Mouse (Mus musculus) neural tube, embryonic 11.5 days (tissue): Measurements from ENCODE around the gene Fem1b. TPM values are rescaled to one million over a fixed set of nuclear protein-coding genes. Genes with fewer than 3 reads are reported as not detected.
"Not testable (repeated sequence)": the region's sequence is repeated elsewhere in the genome, so short reads cannot be mapped to it uniquely, and the experiment has no call there.

Source experiments
- ATAC-seq: fragments of 200-750 bp; cut with Nextera tagmentation; 2 replicates; pipeline ENCODE4 v1.8.0; 2017; ENCODE audit warnings: moderate number of reproducible peaks, mild to moderate bottlenecking, moderate TSS enrichment, moderate library complexity; ENCODE audit not compliant: insufficient read depth, low FRiP score, low TSS enrichment
- DNase-seq: peaks from one replicate; pipeline ENCODE4 v3.0.0-alpha.2; 2015; ENCODE audit warnings: low spot score
- H3K27ac ChIP-seq: fragments of 300-500 bp; sonication (generic); 2 replicates; pipeline ENCODE4 v1.5.1; 2014; ENCODE audit warnings: low read depth, mild to moderate bottlenecking, low read length
- H3K27me3 ChIP-seq: fragments of 300-500 bp; sonication (generic); 2 replicates; pipeline ENCODE4 v1.6.1; 2014; ENCODE audit warnings: mild to moderate bottlenecking, low read length, mixed read lengths; ENCODE audit not compliant: control insufficient read depth, insufficient read depth
- H3K36me3 ChIP-seq: fragments of 300-500 bp; sonication (generic); 2 replicates; pipeline ENCODE4 v1.6.1; 2014; ENCODE audit warnings: mild to moderate bottlenecking, low read length, moderate library complexity, mixed read lengths; ENCODE audit not compliant: control insufficient read depth, insufficient read depth
- H3K4me1 ChIP-seq: fragments of 300-500 bp; sonication (generic); 2 replicates; pipeline ENCODE4 v1.6.1; 2014; ENCODE audit warnings: low read length, mixed read lengths; ENCODE audit not compliant: control insufficient read depth, insufficient read depth
- H3K4me2 ChIP-seq: fragments of 300-500 bp; sonication (generic); 2 replicates; pipeline ENCODE4 v1.6.1; 2014; ENCODE audit warnings: low read depth, mild to moderate bottlenecking, moderate library complexity
- H3K4me3 ChIP-seq: fragments of 300-500 bp; sonication (generic); 2 replicates; pipeline ENCODE4 v1.5.1; 2014; ENCODE audit warnings: low read depth, low read length
- H3K9ac ChIP-seq: fragments of 300-500 bp; sonication (generic); 2 replicates; pipeline ENCODE4 v1.6.1; 2014; ENCODE audit warnings: mild to moderate bottlenecking, low read length
- H3K9me3 ChIP-seq: fragments of 300-500 bp; sonication (generic); 2 replicates; pipeline ENCODE4 v1.6.1; 2016; ENCODE audit warnings: low read length; ENCODE audit not compliant: control insufficient read depth
- WGBS: fragments of 180-500 bp; shearing (Covaris S2); extraction: QIAGEN DNeasy Blood & Tissue Kit; methylation state at CpG from one replicate; pipeline ENCODE4 v1.1.7; 2014; 5-methylcytosine and 5-hydroxymethylcytosine counted together
- polyA plus RNA-seq: library from polyadenylated mRNA; unstranded; fragments of >200 nt; fragmentation: Nextera tagmentation; extraction: Ambion mirVana; gene quantifications from 2 replicates; pipeline ENCODE4 v1.2.1, GENCODE M21; 2014

Gene Fem1b
- polyA plus RNA-seq, 1 experiment from 2014 or later = 59.3 TPM

DNA sequence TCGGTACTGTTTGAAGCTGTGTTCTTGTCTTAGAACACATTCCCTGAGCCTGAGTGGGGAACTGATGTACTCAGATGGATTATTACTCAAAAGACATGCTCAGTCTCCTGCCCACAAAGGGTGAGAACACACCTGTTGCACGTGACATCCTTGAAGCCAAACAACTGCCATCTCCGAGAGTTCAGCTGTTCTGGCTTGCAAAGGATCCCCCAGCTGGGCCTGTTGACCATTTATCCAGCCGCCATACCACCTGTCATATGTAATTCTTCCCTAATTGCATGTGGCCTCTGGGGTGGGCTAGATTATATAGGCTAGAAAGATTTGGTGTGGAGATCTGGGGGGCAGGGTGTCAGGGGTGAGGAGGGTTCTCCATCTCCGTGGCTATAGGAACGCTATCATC is 9.1 kb upstream of the Fem1b start:
- 87% methylated on average over 6 of the region's 6 CpGs for WGBS

DNA sequence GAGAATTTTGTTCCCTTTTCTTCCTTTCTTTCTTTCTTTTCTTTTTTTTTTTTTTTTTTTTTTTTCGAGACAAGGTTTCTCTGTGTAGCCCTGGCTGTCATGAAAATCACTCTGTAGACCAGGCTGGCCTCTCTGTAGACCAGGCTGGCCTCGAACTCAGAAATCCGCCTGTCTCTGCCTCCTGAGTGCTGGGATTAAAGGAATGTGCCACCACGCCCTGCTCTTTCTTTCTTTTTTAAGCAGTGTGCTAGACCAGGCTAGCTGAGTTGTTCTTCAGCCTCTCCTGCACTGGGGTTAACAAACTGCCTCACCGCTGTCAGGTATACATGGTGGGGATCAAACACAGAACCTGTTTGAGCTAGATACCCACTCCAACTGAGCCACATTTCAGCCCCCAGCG is 8.2 kb upstream of the Fem1b start:
- H3K27ac ChIP-seq, H3K4me3 ChIP-seq, H3K9ac ChIP-seq, ATAC-seq, H3K27me3 ChIP-seq, H3K36me3 ChIP-seq, H3K9me3 ChIP-seq, H3K4me1 ChIP-seq, DNase-seq, H3K4me2 ChIP-seq: not testable (repeated sequence)
- 89% methylated on average over 6 of the region's 6 CpGs for WGBS

More for the DNA sequence above, 9.1 kb upstream of the Fem1b start:
- H3K9ac ChIP-seq = no peak overlapping the region
- H3K27me3 ChIP-seq = no peaks in the 10 kb centered on the region
- no peak for ATAC-seq
- H3K4me3 ChIP-seq = no peak overlapping the region
- no peak overlapping the region for H3K4me2 ChIP-seq
- H3K4me1 ChIP-seq = peaks cover 2% of the 10 kb centered on the region; the same call in 1 of the 2 replicates
- no peaks in the 10 kb centered on the region for H3K9me3 ChIP-seq
- no peak for DNase-seq
- H3K36me3 ChIP-seq = no peaks in the 10 kb centered on the region
- H3K27ac ChIP-seq = no peak overlapping the region

DNA sequence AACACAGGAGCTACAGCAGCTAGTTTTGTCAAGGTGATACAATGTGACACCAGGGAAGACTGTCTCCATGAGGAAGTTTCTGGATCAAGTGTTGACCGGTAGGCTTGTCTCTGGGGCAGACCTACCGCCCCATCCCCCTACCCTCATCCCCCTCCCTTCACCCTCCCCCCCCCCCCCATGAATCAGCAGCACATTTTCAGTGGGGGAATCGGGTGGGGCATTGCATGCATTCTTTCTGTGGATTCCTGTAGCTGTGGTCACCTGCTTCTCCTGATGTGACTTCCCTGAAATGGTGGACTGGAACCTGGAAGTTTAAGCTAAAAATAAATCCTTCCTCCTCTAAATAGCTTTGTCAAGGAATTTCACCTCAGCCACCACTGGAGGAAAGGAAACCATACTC is 7.8 kb upstream of the Fem1b start:
- Histone ChIP-seq H3K27me3 (no peaks in the 10 kb centered on the region), H3K4me1 (no peaks in the 10 kb centered on the region), H3K27ac (no peak overlapping the region), H3K9me3 (no peaks in the 10 kb centered on the region), H3K9ac (no peak overlapping the region), H3K4me2 (no peak overlapping the region), H3K36me3 (no peaks in the 10 kb centered on the region), H3K4me3 (no peak overlapping the region)
- 90% methylated on average over 3 of the region's 3 CpGs for WGBS
- no peak for DNase-seq
- ATAC-seq = no peak

DNA sequence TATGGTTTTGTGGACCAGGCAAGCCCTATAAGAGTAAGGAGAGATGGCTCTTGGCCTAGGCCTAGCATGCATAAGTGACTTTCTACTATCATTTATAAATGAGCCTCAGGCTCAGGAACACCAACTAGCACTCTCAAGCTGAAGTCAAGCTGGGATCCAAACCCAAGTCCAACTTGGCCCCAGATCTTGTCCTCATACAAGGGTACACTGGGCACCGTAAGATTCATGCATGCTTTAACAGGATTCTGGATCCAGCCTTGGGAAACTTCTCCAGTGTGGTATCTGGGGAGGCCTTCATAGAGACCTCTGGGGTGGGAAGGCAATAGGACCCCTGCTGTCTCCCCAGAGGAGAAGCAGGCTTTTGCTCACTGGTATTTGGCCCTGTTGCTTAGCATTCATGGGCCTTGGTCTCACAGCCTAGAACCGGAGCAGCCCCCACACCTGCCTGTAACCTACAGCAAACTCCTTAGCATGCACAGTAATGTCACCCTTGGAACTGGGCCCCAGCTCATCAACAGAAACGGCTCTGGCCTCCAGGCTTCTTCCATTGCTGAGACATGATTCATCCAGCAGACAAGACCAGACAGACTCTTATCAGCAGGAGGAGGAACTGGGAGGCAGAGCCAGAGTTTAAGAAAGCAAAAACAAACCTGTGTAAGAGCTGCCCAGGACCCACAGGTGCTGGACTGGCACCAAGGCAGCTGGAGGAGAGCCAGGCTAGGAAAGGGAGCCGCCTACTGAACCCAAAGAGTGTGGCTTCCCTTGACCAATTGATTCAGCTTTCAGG is 6.3 kb upstream of the Fem1b start:
- H3K36me3 ChIP-seq = no peaks in the 10 kb centered on the region
- no peak overlapping the region for H3K27ac ChIP-seq
- no peak overlapping the region for H3K9ac ChIP-seq
- H3K27me3 ChIP-seq = no peaks in the 10 kb centered on the region
- no peak overlapping the region for H3K4me3 ChIP-seq
- no peaks in the 10 kb centered on the region for H3K4me1 ChIP-seq
- 84% methylated on average over 4 of the region's 4 CpGs for WGBS
- H3K4me2 ChIP-seq = no peak overlapping the region
- no peak for ATAC-seq
- DNase-seq = no peak
- no peaks in the 10 kb centered on the region for H3K9me3 ChIP-seq

DNA sequence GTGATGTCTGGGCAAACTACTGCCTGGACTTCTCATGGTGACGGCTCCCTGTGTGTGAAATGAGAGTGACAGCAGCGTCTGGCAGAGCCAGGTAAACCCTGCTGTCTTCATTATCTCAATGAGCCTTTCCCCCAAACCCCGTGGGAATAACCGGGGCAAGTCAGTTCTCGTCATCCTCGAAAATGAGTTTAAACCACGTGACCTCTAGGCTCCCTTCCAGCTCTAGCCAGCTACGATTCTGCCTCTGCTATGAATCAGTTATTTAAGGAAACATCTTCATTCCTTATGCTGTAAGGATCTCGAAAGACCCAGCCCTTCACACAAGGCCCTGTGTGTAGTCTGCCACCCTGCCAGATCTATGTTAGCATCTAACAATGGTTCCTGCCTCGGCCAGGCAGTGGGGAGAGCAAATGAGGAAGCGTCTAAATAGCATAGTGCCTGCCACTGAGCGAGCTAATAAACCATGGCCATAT is 5.4 kb upstream of the Fem1b start:
- H3K27me3 ChIP-seq = no peaks in the 10 kb centered on the region
- no peak overlapping the region for H3K4me3 ChIP-seq
- DNase-seq (no peak), ATAC-seq (no peak)
- no peaks in the 10 kb centered on the region for H3K9me3 ChIP-seq
- no peaks in the 10 kb centered on the region for H3K36me3 ChIP-seq
- no peaks in the 10 kb centered on the region; the same call in 1 of the 2 replicates for H3K4me1 ChIP-seq
- 74% methylated on average over 12 of the region's 12 CpGs for WGBS
- H3K9ac ChIP-seq = no peak overlapping the region
- H3K4me2 ChIP-seq = no peak overlapping the region
- no peak overlapping the region for H3K27ac ChIP-seq

DNA sequence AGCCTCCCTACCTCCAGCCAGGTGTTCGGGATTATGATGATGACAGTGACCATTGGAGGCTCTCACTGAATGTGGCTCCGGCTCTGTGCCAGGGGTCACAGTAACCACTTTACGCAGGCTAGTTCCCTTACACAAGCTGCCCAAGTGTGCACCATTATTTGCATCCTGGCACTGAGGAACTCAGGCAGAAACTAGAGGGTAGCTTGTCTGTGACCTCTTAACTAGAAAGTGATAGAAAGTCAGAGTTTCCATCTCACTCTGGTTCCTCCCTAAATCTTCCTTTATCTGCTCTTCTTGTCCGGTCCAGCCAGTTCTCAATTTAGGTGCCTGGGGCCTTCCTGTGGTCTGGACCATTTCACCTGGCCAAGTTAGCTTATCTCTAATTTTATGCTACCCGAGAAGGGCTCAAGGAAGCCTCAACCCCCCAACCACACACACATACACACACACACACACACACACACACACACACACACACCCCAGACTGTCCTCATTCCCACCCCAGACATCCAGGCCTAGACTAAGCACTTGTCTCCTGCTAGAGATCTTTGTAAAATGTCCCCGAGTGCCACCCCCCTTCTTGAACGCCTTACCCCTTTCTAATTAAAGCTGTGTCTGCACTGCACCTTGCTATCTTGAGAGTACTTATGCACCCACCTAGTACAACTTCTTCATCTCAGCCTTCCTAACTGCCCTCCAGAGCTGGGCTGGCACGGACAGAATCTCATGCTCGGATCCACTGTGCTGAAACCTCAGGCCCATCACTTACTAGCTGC is 4.8 kb upstream of the Fem1b start:
- no peak overlapping the region for H3K4me2 ChIP-seq
- no peaks in the 10 kb centered on the region for H3K9me3 ChIP-seq

DNA sequence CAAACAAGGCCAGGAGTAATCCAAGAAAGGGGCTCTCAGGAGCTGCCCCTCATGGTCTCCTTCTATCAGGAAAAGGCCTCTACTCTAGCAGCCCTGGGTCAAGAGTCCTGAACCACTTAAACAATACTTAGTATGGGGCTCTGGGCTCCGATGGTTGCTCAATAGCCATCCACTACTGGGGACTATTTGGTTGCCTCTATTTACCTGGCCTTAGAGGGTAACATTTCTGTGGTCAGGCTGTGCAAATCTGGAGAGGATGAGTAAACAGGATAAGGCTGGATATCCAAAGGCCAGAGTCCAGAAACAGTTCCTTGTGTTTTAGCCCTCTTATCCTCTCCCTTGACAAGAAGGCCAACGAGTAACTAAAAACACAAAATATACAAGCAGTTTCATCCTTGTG is 3.0 kb upstream of the Fem1b start:
- no peak overlapping the region for H3K27ac ChIP-seq
- DNase-seq = no peak
- 89% methylated on average over 2 of the region's 2 CpGs for WGBS
- ATAC-seq = no peak
- H3K9ac ChIP-seq = no peak overlapping the region
- no peaks in the 10 kb centered on the region for H3K9me3 ChIP-seq
- H3K4me2 ChIP-seq = no peak overlapping the region
- peaks cover 3% of the 10 kb centered on the region for H3K4me1 ChIP-seq
- H3K4me3 ChIP-seq = no peak overlapping the region
- no peaks in the 10 kb centered on the region for H3K27me3 ChIP-seq
- no peaks in the 10 kb centered on the region for H3K36me3 ChIP-seq

More for the DNA sequence above, 4.8 kb upstream of the Fem1b start:
- DNase-seq = no peak
- Histone ChIP-seq H3K4me1 (no peaks in the 10 kb centered on the region; the same call in 1 of the 2 replicates), H3K9ac (no peak overlapping the region), H3K27me3 (no peaks in the 10 kb centered on the region), H3K36me3 (no peaks in the 10 kb centered on the region), H3K4me3 (no peak overlapping the region), H3K27ac (no peak overlapping the region)
- WGBS = 88% methylated on average over 9 of the region's 9 CpGs
- ATAC-seq = no peak

DNA sequence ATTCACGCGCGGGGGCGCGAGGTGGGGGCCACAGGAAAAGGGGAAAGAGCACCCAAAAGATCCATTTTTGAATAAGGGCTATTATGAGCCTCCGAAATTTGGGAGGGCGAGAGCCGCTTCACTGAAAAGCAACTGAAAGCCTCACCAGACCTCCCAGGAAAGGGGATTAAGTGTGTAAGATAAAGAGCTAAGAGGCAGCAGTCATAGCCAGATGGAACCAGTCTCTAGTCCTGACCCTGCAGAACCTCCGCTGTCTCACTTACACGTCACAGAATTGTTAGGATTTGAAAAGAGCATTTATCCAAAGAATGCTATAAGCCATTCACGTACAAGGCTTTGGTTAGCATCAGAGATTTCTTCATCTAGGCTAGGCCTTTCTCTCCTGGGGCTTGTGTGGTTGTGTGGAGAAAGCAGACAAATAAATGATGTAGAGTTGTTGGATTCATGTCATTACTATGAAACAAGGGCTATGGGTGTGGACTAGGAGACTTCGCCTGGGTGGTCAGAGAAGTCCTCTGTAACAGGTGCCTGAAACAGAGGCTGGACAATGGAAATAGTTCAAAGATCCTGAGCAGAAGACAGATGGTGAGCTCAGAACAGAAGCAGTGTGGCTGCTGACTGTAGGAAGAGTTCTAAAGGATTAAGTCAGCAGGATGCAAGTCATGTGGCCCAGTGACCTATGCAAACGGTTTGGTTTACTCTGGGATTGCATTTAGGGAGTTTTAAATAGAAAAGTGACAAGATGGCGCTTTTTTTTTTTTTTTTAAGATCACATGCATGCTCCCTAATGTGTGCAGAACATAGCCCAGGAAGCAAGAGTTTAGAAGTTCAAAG is 699 bp upstream of the Fem1b start:
- H3K4me1 ChIP-seq = peaks cover 13% of the 10 kb centered on the region

More for the DNA sequence above, 699 bp upstream of the Fem1b start:
- Histone ChIP-seq H3K4me2 (peak overlapping the region; percentile 87), H3K4me3 (peak overlapping the region; percentile 80), H3K36me3 (no peaks in the 10 kb centered on the region), H3K9ac (peak overlapping the region; percentile 94), H3K9me3 (no peaks in the 10 kb centered on the region), H3K27me3 (no peaks in the 10 kb centered on the region), H3K27ac (peak overlapping the region; percentile 94)
- WGBS = 14% methylated on average over 14 of the region's 14 CpGs
- DNase-seq (no peak), ATAC-seq (no peak)
